Mouse (Mus musculus) granulocyte monocyte progenitor cell, adult 5-6 weeks (primary cell): Measurements from ENCODE around the gene Clasp1. TPM values are rescaled to one million over a fixed set of nuclear protein-coding genes. Genes with fewer than 3 reads are reported as not detected.

Source experiments
- ATAC-seq: replicated peaks from 2 replicates; pipeline ENCODE4 v1.8.0; 2016; ENCODE audit warnings: mild to moderate bottlenecking, moderate TSS enrichment, inconsistent platforms; ENCODE audit not compliant: poor library complexity, severe bottlenecking
- total RNA-seq, 2 experiments: library from RNA; stranded (forward) in 1 of 2; stranded (reverse) in 1 of 2; fragments of 200-712, 200-1000 nt in 1 of 2; fragments of >200 nt in 1 of 2; fragmentation: Nextera tagmentation in 1 of 2; gene quantifications; 2 replicates each; pipeline ENCODE4 v1.2.3; 2014 to 2017

The Clasp1 gene
- total RNA-seq, 2 experiments from 2014 or later: 51.1 TPM

DNA sequence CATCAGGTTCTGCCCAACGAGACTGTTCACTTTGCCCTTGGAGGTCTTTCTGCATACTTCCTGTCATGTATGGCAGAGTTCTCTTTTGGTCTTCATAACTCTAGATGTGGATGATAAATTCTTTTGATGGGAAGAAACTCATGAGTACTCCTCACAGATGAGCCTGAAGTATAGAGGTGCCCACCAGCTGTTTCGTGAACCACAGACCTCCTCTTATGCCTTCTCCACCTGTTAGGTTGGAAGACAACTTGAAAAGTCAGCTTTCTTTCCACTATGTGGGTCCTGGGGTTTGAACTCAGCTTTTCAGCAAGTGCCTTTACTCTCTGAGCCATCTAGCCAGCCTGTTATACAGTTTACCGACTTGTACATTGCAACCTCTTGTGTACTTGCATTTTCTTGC lies 57.1 kb downstream of the Clasp1 start:
- ATAC-seq: no peak

GRCm38 (mm10) chr1:118447131-118447530 lies 58.3 kb downstream of the Clasp1 start:
- no peak for ATAC-seq

DNA sequence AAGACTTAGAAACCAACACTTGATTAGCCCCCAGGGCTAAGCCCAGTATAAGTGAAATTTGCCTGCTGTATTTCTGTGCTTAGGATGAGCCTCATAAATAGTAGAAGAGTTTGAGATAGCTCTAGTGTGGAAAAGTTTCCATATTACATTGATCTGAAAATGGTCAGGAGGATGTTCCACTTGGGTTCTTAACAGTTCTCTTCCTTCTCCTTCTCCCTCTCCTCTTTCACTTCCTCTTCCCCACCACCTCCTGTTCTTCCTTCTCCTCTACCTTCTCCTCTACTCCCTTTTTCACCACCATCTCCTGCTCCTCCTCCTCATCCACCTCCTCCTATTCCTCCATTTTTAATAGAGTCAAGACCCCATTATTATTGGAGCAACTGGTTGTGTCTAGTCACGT lies 59.4 kb downstream of the Clasp1 start:
- peak; percentile 80 for ATAC-seq

DNA sequence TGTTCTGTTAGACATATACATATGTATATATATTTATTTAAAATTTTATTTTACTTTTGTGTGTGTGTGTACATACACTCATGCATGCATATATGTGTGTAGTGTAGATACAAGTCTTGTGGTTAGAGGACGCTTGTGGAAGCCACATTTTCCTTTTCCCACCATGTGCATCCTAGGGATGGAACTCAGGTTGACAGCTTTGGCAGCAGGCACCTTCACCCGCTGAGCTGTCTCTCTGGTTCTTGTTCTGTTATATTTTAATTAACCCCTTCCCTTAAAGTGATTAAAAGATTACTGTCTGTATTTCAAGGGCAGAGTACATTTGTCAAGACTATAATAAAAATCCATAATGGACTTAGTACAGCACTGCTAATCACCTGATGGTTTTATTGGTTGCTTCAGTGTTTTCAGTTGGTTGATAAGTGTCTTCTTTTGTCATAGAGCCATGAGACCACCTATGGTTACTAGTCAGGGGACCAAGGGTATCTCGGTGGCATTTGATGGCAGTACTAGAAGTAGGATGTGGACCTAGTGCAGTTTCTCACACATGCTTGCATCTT lies 62.1 kb downstream of the Clasp1 start:
- ATAC-seq: no peak

- no peak for ATAC-seq
Observed at GRCm38 (mm10) chr1:118453577-118453976, 64.7 kb downstream of the Clasp1 start.

- no peak for ATAC-seq
Observed at GRCm38 (mm10) chr1:118454817-118455216, 66.0 kb downstream of the Clasp1 start.

- no peak for ATAC-seq
Observed at GRCm38 (mm10) chr1:118457256-118457882, 68.5 kb downstream of the Clasp1 start.

GRCm38 (mm10) chr1:118457883-118458259 lies 69.0 kb downstream of the Clasp1 start:
- no peak for ATAC-seq

GRCm38 (mm10) chr1:118458279-118458678 lies 69.4 kb downstream of the Clasp1 start:
- ATAC-seq: no peak

DNA sequence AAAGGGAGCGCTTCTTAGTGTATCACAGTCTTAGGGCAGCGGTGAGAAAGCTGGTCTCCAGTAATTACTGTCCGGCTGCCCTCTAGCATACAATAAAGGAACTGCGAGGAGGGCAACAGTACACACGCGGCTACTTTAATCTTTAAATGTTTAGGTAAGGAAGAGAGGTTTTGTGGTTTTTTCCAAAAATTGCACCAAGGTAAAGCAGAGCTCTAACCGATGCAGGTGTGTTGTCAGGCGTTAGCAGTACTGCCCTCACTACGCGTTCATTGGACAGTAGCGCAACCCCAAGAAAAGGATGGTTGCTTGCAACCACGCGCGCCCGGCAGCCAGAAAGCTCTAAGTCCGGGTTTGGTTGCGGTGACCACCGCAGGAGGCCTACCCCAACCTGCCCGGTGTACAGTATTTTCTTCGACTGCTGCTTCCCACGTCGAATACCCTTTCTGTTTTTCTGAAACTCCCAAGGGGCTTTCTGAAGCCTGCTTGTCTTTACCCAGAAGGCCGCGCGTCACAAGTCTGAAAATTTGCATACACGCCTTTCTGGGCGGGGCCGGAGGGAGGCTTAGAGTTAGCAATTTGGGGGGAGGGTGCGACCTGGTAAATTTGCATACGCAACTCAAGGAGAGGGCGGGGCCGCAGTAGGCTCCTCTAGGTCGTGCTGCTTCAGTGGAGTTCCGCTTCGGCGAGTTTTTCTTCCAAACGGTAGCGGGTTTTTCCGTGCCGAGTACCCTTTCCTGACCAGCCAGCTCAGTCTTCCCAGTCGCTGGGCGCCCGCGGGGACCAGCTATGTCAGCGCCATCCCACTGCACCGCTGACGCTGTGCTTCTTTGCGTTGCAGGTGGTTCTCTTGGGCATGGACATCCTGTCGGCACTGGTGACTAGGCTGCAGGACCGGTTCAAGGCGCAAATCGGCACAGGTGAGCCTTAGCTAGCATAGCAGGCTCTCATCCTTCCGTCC lies 70.4 kb downstream of the Clasp1 start:
- peak; percentile 78 for ATAC-seq

- no peak for ATAC-seq
Observed at GRCm38 (mm10) chr1:118460716-118461115, 71.9 kb downstream of the Clasp1 start.

GRCm38 (mm10) chr1:118466041-118466440 lies 77.2 kb downstream of the Clasp1 start:
- no peak for ATAC-seq

- ATAC-seq: no peak
Observed at GRCm38 (mm10) chr1:118472386-118472785, 83.5 kb downstream of the Clasp1 start.

DNA sequence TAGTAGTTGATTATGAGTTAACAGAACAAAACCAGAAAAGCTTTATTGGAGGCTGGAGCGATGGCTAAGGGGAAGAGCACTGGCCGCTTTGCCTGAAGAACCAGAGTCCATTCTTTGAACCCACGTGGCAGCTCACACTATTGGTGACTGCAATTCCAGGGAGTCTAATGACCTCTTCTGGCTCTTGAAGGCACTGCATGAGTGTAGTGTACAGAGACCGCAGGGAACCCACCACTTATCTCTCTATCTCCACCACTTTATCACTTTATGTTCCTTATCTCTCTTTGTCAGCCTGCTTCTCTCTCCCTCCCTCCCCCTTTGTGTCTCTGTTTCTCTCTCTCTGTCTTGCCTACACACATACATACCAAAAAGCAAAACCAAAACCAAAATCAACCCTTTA lies 88.1 kb downstream of the Clasp1 start:
- peak; percentile 93 for ATAC-seq

DNA sequence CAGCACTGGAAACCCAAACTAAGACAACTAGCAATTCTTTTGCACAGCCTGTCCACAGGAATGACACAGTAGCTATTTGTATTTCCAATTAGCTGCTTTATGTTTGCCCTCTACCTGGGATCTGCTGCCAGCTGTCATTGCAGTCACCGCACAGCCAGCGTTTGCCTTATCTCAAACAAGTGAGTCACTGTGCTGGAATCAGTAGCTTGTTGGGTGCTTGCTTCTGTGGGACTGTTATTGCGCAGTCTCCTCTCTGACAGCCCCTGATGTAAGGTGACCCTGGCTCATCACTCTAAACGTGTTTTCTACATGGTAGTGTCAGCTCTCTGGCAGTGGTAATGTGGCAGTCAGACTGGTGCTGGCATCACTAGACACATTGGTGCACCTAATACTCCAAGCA lies 90.4 kb downstream of the Clasp1 start:
- no peak for ATAC-seq

- ATAC-seq: no peak
Observed at GRCm38 (mm10) chr1:118480484-118481364, 91.9 kb downstream of the Clasp1 start.

DNA sequence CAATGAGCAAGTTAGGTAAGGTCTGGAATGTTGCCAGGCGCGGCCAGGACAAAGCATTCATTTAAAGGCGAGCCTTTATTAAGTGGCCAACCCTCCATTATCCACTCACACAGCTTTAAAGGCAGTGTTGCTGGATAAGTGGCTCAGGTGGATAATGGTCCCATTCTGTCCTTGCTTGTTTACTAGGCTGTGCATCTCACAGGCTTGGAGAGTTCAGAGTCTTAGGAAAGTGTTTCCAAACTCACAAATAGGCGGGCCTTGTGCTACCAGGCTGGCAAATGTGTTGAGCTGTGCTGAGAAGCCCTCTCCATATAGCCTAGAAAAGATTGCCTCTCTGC lies 92.5 kb downstream of the Clasp1 start:
- no peak for ATAC-seq

DNA sequence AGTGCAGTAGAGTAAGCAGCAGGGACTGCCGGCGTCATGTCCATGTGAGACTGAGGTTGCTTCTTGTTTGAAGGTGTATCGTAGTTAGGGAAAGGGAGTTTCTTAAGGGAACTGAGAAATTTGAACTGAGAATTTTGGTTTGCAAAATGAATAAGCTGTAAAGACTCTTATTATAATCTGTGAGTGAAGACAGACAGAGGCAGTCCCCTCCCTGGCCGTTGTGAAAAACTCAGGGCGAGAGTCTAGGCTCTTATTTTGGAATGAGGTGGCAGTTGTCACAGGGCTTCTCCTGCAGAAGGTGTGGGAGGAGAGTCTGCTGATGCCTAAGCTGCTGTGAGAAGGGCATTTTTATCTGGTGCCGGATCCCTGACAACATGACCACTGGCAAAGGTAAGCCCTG lies 92.8 kb downstream of the Clasp1 start:
- ATAC-seq: no peak

GRCm38 (mm10) chr1:118482285-118483019 lies 93.6 kb downstream of the Clasp1 start:
- ATAC-seq: no peak
